Mouse (Mus musculus) adrenal gland, postnatal 25 days (tissue): Measurements from ENCODE around the gene Dync1h1. TPM values are rescaled to one million over a fixed set of nuclear protein-coding genes. Genes with fewer than 3 reads are reported as not detected.

Experiments used
- DNase-seq: peaks from one replicate; pipeline ENCODE4 v3.0.0; 2021; ENCODE audit warnings: mixed read lengths
- long read RNA-seq: library from polyadenylated mRNA; stranded (forward); transcript quantifications from one replicate; pipeline ENCODE4 v2.0.0, GENCODE M21; 2021
- total RNA-seq: library from RNA; stranded (reverse); gene quantifications from 2 replicates; pipeline ENCODE4 v1.2.3, GENCODE M21; 2021

The Dync1h1 gene
- total RNA-seq: 161 and 235 TPM in 2 replicates
- long read RNA-seq, partial matches to known transcripts: 23 of 26 reads
- long read RNA-seq, other reads (novel, unspliced or antisense): 3 of 26 reads

GRCm38 (mm10) chr12:110601241-110602218 lies at the start of gene Dync1h1:
Gene Dync1h1 (plus strand): TSS chr12:110601452.
- peak; percentile 95 for DNase-seq

GRCm38 (mm10) chr12:110552113-110552512 lies 49.1 kb upstream of the Dync1h1 start:
- DNase-seq: no peak

GRCm38 (mm10) chr12:110553362-110553761 lies 47.9 kb upstream of the Dync1h1 start:
- DNase-seq: no peak

GRCm38 (mm10) chr12:110555536-110556240 lies 45.6 kb upstream of the Dync1h1 start:
- no peak for DNase-seq

GRCm38 (mm10) chr12:110556861-110557628 lies 44.2 kb upstream of the Dync1h1 start:
- no peak for DNase-seq

- DNase-seq: no peak
Measured at GRCm38 (mm10) chr12:110558175-110558574, 43.1 kb upstream of the Dync1h1 start.

GRCm38 (mm10) chr12:110563383-110563782 lies 37.9 kb upstream of the Dync1h1 start:
- DNase-seq: no peak

GRCm38 (mm10) chr12:110564848-110565247 lies 36.4 kb upstream of the Dync1h1 start:
- DNase-seq: no peak

- DNase-seq: no peak
Measured at GRCm38 (mm10) chr12:110566366-110566765, 34.9 kb upstream of the Dync1h1 start.

GRCm38 (mm10) chr12:110571050-110571449 lies 30.2 kb upstream of the Dync1h1 start:
- DNase-seq: no peak

- DNase-seq: peak; percentile 37
Measured at GRCm38 (mm10) chr12:110572351-110572750, 28.9 kb upstream of the Dync1h1 start.

GRCm38 (mm10) chr12:110573635-110574034 lies 27.6 kb upstream of the Dync1h1 start:
- no peak for DNase-seq

GRCm38 (mm10) chr12:110575926-110576325 lies 25.3 kb upstream of the Dync1h1 start:
- DNase-seq: no peak

GRCm38 (mm10) chr12:110578333-110578732 lies 22.9 kb upstream of the Dync1h1 start:
- DNase-seq: no peak

GRCm38 (mm10) chr12:110588622-110589021 lies 12.6 kb upstream of the Dync1h1 start:
- no peak for DNase-seq

- no peak for DNase-seq
Measured at GRCm38 (mm10) chr12:110590804-110591259, 10.4 kb upstream of the Dync1h1 start.

- DNase-seq: peak; percentile 95
Measured at GRCm38 (mm10) chr12:110591260-110591883, 9.9 kb upstream of the Dync1h1 start.

GRCm38 (mm10) chr12:110598527-110598926 lies 2.7 kb upstream of the Dync1h1 start:
- DNase-seq: peak; percentile 66

- DNase-seq: peak; percentile 62
Measured at GRCm38 (mm10) chr12:110599791-110600190, 1.5 kb upstream of the Dync1h1 start.

- DNase-seq: no peak
Measured at GRCm38 (mm10) chr12:110600225-110600991, 844 bp upstream of the Dync1h1 start.

- DNase-seq: no peak
Measured at GRCm38 (mm10) chr12:110606161-110606560, 4.9 kb downstream of the Dync1h1 start.
